Mouse (Mus musculus) regulatory T cell (primary cell): ENCODE results near the gene Best2.

ENCODE experiments used
- in situ Hi-C: fragments of 300-600 bp; cut with MboI, MseI; formaldehyde crosslinking; loops from one replicate; pipeline ENCODE4 v1.15.1; 2025; ENCODE audit warnings: high pct_unique_total_duplicates

The Best2 gene

DNA sequence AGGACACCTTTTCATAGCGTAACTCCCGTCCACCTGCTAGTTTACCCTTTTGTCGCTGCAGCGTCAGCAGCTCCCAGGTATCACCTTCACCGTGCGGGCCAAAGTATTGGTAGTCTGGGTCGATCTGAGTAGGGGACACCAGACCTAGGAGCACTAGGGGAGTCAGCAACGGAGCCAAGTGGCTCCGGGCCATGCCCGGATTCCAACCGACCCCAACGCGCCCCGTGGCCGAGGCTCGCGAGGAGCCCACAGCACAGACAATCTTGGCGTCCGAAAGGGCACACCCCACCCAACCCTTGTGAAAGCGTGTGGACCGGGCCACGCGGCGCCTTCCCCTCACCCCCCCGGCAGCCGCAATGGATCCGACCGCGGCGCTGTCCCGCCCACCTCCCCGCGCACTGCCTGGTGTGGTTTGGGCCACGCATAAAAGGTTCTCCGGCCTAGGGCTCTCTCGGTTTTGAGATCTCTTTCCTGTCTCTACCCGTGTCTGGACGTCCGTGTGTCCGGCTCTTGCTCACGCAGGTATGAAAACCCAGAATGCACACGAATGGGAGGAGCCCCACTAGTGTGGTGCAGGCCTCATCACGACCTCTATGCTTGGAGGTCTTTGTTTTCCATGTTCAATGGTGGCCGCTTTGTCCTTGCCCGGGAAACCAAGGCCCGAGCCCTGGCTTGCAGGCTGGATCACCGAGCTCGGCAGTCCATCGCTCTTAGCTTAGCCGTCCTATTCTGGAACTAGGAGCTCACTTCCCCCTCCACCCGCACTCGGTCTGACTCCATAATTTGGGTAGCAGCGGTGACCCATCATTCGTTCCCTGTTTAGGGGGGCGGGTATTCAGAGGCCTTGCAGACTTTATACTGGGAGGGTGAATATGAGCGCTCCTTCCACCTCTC is 44.8 kb downstream of the Best2 start, which contains the start of the genes Gm49661, Prdx2 and Rnaseh2a:
TSS of gene Gm49661 (minus strand) at position 193 of the 894 bp plus-strand sequence.
TSS of gene Prdx2 (plus strand) at position 347 of the 894 bp plus-strand sequence.
TSS of gene Rnaseh2a (minus strand) at position 527 of the 894 bp plus-strand sequence.
- in situ Hi-C loops: loop anchor here (5.0 kb wide), 1 partner anchor 108 kb away; no protein-coding TSS in a partner anchor

GRCm38 (mm10) chr8:84968650-84969049 is 45.7 kb downstream of the Best2 start:
- in situ Hi-C loops: no loop called here

DNA sequence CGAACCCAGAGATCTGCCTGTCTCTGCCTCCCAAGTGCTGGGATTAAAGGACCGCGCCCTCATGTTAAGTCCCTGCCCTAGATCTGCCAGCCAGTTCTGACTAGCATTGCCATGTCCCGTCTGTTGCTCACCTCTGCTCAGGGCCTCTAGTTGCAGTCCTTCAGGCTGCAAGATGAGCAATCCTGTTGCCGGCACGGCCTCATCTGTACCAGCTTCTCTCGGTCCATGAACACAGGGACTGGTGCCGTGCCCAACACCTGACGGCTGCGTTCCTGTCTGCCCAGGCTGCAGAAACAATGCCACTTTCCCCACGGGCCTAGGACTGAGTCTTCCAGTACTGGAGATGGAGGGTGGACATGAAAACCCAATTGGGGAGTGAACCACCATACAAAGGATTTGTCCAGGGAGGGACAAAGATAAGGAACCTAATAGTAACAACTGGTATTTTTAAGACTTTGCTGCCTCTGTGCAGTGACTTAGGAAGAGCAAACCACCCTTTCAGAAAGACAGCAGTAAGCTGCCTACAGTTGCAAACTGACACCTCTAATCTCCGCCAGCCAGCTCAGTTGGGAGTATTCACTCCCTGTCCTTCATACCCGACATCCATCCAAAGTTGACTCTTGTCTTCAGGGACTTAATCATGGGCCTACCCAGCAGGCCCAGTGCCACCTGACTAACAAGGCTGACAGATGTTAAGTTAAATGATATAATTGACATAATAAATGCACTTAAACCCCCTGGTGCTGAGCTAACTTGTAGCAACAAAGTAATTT is 46.6 kb downstream of the Best2 start:
- in situ Hi-C loops: no loop called here

- in situ Hi-C loops: no loop called here
Measured at GRCm38 (mm10) chr8:84966603-84967002, 47.7 kb downstream of the Best2 start.

DNA sequence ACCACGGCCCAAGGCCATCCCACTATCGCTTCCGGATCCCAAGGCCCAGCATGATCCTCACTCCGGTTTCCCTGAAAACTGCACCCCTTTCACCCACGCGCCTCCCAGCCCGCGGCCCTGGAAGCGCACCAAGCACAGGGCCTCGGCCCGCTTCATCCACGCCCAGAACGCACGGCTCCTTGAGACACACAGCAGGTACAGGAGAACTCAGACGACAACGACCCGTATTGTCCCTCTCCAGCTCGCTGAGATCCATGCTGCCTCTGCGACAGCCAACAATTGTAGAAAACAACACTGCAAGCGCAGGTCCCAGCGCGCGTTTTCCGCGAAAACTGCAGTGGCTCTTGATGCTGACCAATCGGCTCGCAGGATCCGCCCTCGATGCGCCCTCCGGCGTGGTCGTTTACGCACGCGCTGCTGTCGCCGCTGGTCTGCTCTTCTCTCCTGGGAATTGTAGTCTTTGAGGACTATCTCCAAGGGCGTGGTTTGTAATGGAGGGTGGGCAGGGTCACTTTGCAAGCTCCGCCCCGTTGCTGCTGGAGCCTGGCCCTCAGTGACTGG is 48.5 kb downstream of the Best2 start:
- in situ Hi-C loops: no loop called here

DNA sequence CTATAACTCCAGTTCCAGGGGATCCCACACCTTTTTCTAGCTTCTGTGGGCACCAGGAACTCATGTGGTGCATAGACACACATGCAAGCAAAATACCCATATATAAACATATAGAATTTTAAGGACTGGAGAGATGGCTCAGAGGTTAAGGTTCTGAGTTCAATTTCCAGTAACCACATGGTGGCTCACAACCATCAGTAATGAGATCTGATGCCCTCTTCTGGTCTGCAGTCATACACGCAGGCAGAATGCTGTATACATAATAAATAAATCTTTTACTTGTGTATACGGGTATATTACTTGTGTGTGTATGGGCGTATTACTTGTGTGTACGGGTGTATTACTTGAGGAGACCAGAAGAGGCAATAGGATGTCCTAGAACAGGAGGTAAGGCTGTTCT is 50.4 kb downstream of the Best2 start:
- in situ Hi-C loops: no loop called here

DNA sequence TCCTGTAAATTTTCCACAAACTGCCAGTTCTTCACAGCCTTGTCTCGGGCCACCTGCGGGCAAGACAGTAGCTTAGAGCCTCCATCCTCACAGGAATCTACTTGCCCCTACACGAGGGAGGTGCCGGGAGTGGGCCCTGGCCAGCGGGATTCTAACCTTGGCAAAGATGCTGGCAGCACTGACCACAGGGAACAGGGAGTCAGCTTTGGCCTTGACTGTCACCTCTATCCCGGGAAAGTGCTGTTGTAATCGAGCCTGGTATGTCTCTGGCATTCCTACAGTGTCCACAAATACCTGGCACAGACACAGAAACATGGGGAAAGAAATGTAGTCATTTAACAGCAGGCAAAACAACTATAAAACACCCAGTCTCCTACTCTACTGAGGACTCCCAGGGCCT is 54.5 kb downstream of the Best2 start:
- in situ Hi-C loops: no loop called here
